Mouse (Mus musculus) left cerebral cortex, adult 6 months (tissue): ENCODE data around the gene Stbd1. TPM values are rescaled to one million over a fixed set of nuclear protein-coding genes. Genes with fewer than 3 reads are reported as not detected.

Experiments
- long read RNA-seq, 2 experiments: library from polyadenylated mRNA; unstranded; transcript quantifications; one replicate each; pipeline ENCODE4 v2.0.0; 2019 to 2020
- polyA plus RNA-seq: library from polyadenylated mRNA; unstranded; fragments of <200 nt; fragmentation: Nextera tagmentation; gene quantifications from 2 replicates; pipeline ENCODE4 v1.2.3, GENCODE M21; 2021

The Stbd1 gene
- 2.4 and 2.6 TPM in 2 replicates for polyA plus RNA-seq
- long read RNA-seq, experiment 1, transcript Stbd1-201 (2 exons, 1,985 nt) = major isoform, 6 of 6 reads
- long read RNA-seq, experiment 1, partial matches to known transcripts = 0 of 6 reads
- long read RNA-seq, experiment 1, other reads (novel, unspliced or antisense) = 0 of 6 reads
- long read RNA-seq, experiment 2, partial matches to known transcripts = 2 of 5 reads
- long read RNA-seq, experiment 2, other reads (novel, unspliced or antisense) = 0 of 5 reads

DNA sequence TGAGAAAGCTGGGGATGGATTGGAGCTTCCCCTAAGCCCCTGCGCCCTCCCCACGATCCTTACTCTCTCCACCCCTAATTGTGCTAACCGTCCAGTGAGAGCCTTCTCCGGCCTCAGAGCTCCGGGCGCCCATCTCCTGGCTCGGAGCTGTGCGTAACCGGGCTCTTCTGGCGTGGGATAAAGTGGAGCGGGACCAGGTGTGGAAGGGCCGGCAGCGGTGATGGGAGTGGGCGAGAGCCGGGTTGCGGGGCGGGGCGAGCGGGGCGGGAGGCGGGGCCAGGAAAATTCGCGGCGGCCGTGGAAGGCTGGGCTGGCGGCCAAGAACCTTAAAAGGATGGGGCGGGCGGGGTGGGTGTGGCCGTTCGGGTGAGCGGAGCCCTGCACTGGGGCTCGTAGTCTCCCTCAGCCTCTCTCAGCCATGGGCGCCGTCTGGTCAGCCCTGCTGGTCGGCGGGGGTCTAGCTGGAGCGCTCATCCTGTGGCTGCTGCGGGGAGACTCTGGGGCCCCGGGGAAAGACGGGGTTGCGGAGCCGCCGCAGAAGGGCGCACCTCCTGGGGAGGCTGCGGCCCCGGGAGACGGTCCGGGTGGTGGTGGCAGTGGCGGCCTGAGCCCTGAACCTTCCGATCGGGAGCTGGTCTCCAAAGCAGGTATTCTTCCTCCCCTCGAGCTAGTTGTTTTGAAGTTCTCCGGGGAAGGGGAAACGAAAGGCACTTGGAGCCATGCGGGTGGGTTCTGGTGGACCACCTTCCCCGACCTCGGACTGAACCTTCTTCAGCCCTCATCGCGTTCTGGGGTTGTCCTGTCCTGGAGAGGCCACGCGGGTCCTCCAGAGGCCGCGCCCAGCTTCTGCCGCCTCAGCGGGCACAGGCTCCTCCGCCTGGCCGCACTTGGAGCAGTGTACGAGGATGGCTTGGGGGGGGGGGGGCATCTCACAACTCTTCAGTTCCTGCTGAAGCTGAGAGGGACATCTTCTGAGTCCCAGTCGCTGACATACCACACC lies at the start of gene Stbd1:
Stbd1 (plus strand) TSS at position 351 of the 1,000 bp plus-strand sequence.

DNA sequence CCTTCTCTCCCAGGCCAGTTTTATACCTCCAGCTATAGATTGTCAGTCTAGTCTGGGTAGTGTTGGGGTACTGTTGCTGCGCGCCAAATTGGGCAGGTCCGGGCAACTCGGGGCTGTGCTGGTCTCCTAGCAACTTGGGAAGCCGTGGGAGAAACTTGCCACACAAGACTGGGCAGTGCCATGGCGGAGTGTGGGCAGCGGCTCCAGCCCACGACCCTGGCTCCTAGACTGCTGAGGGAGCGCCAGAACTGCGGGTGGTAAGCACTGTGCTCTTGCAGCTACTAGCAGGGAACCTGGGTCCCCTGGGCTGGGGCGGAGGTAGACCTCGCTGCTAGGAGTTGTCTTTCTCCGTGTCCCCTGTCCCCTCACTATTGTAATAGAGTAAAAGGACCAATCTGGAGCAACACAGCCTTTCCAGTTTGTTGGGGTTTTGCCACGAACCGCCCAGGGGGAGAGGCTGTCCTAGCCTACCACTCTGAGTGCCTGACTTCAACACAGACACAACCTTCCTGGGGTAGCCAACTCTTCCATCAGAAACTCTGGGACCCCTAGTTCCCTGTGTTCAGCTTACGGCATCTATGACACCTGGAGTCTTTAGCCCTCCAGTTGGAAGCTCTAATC lies 47.8 kb upstream of the Stbd1 start, which contains the start of gene Fam47e:
Fam47e (plus strand) TSS at position 179 of the 621 bp plus-strand sequence.

Other genes with a start within 250 kb of the Stbd1 start
- gene Nup54, start 167.8 kb upstream of the Stbd1 start, polyA plus RNA-seq = 11.9 and 18.4 TPM in 2 replicates
- 14.0 and 16.3 TPM in 2 replicates for gene Scarb2, start 96.2 kb upstream of the Stbd1 start, polyA plus RNA-seq
- 0.66 and 0.75 TPM in 2 replicates for gene Fam47e, start 48.0 kb upstream of the Stbd1 start, polyA plus RNA-seq
- 0.05 TPM in 1 of 2 replicates, not detected in the other for gene Ccdc158, start 72.2 kb downstream of the Stbd1 start, polyA plus RNA-seq
- 0.34 and 1.0 TPM in 2 replicates for gene Shroom3, start 80.4 kb downstream of the Stbd1 start, polyA plus RNA-seq